Mouse (Mus musculus) B cell, adult 62 days (primary cell): ENCODE results near the gene Cic. TPM values are rescaled to one million over a fixed set of nuclear protein-coding genes. Genes with fewer than 3 reads are reported as not detected.

Source experiments
- total RNA-seq: library from RNA; stranded (reverse); gene quantifications from 4 replicates; pipeline ENCODE4 v1.2.4, GENCODE M21; 2023

Gene Cic
- total RNA-seq = 308 to 353 TPM (median 332 TPM) in 4 replicates

DNA sequence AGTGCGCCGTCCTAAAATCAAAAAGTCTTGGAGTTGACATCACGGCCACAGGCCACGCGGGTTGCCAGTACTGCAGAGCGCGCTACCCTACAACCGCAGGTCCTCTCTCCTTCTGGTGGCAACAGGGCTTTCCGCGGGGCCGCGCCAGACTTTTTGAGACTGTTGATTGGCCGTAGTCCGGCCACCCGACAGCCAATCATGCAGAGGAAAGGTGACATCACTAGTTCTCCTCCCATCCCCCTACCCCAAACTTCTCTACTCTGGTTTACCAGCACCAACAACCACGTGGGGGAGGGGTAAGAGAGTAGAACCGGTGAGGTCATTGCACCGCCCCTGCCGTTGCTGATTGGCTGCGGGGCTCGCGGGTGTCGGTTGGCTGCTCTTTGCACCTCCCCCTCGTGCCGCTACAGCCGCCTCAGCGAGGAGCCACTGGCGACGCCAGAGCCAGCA is at the start of gene Cic:
Cic (plus strand) TSS at position 404 of the 450 bp plus-strand sequence.

DNA sequence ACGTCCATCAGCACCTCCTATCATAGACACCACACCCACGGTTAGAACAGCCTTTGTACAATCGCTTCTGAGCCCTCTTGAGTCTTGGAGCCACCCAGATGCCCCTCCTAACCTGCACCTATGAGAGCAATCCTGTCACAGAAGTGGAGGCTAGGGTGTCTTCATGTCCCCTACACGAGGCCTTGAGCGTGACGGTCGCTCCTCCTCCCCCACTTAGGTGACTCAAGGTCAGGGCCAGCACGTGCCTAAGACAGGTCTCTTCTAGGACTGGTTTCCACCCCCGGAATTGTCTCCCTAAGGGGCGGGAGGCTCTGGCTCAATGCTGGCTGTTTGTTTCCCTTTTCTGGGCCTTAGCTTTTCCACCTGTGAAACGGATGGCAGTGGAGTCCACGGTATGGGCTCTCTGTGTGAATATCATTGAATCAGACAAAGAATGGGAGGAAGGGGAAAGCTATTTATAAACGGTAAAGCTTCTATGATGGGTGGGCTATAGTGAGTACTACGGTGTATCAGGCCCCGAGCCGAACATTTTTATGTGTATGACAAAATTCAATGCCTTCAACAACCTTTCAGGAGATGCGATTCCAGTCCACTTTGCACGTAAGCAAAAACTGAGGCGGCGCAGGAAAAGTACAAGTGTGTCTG is 46.9 kb upstream of the Cic start, which contains the start of gene Dedd2:
Dedd2 (minus strand) TSS at position 159 of the 645 bp plus-strand sequence.

DNA sequence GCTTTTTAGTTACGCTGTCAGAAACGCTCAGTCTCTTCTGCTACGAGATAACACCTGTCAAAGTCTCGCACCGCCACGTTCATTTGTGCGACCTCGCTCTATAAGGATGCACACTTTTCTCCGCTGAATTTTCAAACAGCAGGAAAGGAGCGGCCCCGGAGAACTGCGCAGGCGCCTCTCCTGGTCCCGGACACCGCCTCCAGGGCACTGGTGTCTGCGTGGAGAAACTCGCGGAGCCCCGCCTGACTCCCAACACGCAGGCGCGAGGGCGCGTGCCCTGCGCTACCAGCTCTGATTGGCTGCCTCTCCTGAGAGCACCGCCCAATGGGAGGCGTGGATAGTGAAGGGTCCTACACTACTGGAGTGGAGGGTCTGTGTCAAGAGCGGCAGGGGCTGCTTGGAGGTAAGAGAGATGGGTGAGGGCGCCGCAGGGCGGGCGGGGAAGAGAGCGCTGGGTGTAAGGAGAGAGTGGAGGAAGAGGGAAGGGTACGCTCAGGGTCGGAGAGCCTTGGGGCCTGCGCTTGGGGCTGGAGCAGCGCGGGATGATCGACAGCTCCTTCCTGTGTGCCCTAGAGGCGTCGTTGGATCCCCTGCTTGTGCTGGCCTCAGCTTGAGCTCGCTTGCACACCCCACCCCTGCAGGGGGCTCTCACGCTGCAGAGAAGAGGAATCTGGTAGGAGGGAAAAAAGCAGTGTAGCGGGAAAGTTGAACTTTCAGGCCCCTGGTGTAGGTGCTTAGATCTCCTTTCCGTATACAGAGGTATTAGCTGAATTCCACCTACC is 46.2 kb upstream of the Cic start, which contains the start of gene Zfp526:
Zfp526 (plus strand) TSS at position 324 of the 782 bp plus-strand sequence.

DNA sequence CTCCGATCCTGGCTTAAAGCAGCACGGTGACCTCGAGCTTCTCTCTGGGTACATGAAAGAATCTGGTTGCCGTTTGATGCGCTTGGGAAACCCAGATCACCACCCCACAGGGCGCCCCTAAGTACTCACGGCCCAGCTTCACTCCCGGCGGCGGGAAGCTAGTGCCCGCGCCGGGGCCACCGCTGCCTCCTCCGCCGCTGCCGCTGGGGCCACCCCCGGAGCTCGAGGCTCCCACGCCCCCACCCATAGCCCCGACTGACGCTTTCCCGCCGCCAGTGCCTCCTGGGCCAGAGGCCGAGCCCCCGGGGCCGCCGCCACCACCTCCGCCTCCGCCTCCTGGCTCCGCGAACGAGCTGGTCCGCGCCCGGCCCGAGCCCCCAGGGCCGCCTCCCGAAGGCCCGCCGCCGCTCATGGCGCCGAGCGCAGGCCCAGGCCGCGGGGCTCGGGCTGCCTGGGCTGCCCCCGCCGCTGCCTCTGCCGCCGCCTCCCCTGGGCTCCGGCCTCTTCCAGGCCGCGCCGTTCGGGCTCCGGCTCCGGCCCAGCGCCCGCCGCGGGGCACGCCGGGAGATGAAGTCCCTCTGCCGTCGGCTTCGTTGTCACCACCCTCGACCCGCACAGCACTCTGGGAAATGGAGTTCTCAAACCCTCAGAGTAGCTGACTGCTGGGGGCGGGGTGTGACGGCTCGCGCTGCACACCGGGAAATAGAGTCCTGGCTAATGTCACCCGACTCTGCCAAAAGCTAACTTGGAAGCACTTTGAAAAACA is 30.1 kb upstream of the Cic start, which contains the start of gene Gsk3a:
Gsk3a (minus strand) TSS at position 603 of the 766 bp plus-strand sequence.

DNA sequence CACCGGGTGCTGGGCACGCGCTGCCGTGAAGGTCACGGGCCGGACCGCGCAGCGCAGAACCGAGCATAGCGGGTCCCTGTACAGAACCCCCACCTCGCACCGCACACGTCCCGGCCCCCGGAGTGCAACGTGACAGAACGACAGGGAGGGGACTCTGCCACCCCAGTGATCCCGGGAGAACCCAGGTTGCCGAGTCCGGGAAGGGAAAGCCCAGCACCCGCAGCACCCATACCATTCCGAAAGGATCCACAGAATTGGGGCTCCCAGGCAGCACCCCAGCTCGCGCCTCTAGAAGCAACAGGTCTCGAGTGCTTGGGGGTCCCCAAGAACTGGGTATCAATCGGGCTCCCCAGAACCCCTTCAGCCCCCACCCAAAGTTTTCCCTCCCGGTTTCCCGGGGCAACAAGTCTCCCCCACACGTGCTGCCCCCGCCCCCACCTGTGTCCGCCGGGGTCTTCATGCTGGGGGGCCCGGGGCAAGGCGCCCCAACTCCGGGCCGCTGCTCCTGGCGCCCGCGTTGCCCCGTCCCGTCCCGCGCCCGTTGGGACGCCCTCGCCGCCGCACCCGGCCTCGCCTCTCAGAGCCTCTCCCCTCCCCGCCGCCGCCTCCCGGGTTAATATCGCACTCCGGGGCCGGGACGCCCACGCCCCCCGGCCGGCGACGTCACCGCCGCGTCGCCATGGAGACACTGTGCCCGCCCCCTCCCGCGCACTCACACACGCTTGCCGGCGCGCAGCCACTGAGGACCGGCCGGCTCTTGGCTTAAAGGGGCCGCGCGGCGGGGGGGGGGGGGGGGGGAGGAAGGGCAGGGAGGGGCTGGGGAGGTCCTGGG is 17.1 kb upstream of the Cic start, which contains the start of gene Erf:
Erf (minus strand) TSS at position 621 of the 832 bp plus-strand sequence.

DNA sequence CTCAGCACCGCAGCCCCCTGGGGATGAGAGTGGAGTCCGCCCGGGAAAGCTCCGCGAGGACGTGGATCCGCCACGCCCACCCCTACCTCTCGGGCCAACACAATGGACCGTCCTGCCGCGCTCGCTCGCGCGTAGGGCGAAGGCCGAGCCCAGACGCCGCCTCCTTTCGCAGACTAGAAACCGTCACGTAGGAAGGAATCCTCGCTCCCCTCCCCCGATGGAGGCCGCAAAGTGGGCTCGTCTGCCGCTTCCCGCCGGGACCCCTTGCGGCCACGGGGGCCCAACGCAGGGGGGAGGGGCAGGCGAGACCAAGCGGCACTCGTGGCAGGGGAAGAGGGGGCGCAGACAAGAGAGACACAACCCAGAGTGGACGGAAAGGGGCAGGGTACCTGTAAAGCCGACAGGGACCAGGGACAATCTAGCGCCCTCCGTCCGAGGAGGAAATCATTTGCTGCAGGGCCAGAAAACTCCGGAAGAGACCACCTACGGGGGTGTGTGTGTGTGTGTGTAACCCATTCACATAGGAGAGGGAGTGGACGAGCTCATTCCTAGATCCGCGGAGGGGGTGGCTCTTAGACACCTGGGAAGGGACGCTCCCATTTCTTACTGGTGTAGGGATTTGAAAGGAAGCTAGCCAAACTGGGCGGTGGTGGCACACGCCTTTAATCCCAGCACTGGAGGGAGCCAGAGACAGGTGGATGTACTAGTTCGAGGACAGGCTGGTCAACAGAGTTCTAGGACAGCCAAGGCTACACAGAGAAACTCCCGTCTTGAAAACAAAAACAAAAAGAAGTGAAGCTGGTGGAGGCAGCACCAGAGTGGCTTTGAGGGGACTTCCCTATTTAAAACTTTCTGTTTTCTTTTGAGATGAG is 30.2 kb downstream of the Cic start, which contains the start of gene Pafah1b3:
Pafah1b3 (minus strand) TSS at position 533 of the 872 bp plus-strand sequence.

DNA sequence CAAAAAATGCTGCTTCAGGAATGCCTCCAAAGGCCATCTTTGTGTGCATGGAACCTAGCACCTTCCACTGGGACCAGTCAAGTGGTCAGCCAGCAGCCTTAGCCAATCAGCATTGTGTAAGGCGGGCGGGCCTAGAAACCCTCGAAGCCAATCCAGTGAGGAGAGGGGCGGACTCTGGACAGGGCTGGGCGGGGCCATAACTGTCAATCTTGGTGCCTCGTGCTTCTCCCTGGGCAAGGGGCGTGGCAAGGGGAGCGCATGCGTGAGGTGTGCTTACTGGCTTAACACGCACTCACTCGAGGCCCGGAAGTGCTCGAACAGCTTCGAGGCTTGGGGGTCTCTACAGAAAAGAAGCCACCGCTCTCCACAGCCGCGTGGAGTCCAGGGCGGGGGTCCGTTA is 33.6 kb downstream of the Cic start, which contains the start of gene Prr19:
Prr19 (plus strand) TSS at position 349 of the 400 bp plus-strand sequence.

DNA sequence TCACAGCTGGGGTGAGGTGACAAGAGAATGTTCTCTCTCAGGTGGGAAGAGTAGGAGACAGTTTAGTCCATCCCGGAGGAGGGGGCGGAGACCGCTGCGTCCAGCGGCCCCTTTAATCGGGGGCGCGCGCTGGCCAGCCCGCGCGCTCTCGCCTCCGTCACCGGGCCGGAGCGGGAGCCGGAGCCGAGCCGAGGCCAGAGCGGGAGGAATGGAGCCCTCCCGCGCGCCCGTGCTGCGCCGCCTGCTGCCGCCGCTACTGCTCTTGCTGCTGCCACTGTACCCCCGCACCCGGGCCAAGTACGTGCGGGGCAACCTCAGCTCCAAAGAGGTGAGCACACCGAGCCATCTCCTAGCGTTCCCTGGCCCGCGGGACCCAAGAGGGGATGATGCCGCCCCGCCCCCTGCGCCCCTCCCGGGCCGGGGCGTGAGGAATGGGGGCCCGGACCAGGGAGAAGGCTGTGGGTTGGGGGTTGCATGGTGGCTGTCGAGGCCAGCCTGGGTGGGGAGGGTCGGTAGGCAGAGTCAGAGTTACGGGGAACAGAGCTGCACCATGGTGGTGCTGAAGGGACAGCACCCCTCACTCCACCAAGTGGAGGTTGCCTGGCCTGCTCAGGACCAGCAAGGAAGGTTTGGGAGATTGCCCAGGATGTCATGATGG is 38.6 kb downstream of the Cic start, which contains the start of gene Tmem145:
Tmem145 (plus strand) TSS at position 151 of the 658 bp plus-strand sequence.

DNA sequence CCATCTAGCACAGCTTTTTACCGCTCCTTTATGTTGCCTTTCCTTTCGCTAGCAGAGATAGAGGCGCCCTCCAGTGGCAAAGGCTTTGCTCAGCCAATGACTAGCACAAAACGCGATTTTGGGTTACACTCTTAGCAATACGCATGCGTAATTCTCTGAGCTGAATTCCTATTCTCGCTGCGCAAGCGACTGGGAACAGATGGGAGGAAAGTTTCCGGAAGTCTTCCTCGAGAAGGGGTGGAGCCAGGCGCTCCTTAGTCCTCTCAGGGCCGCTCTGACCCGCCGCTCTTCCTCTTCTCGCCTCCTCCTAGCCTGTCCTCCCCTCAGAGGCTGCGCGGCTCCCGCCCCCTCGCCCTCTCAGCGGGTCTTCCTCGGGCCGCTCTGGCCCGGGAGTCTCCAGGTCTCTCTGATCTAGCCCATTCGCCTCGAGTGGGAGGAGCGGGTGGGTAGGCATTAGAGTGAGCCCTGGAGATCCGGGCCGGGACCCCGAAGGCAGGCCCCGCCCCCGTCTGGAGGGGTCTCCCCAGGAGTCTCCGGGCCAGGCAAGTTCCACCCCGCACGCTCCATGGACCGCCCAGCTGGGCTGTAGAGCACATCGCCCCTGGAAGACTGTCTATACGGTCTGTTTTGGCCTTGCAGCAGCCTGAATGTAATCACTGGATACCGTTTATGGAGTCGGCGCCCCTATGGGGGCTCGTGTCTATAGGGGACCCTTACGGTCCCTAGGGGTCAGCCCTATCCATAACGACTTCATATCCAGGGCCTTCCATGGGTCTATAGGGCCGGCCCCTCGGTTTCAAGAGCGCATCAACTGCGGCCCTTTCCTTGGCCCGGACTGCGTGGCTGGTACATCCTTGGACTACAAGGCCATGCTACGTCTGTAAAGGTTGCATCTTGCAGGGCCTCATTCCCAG is 49.3 kb downstream of the Cic start, which contains the start of gene Megf8:
Megf8 (plus strand) TSS at position 633 of the 914 bp plus-strand sequence.

Other genes starting within 250 kb of the Cic start
- gene Grik5, start 195.4 kb upstream of the Cic start, total RNA-seq = 1.8 to 4.9 TPM (median 3.5 TPM) in 4 replicates
- gene Zfp574, start 195.1 kb upstream of the Cic start, total RNA-seq = 11.8 to 16.2 TPM (median 13.1 TPM) in 4 replicates
- 169 to 195 TPM (median 186 TPM) in 4 replicates for gene Pou2f2, start 88.0 kb upstream of the Cic start, total RNA-seq
- 95.4 to 116 TPM (median 97.6 TPM) in 4 replicates for gene Dedd2, start 47.1 kb upstream of the Cic start, total RNA-seq
- 13.8 to 17.0 TPM (median 15.0 TPM) in 4 replicates for gene Zfp526, start 46.3 kb upstream of the Cic start, total RNA-seq
- 81.1 to 85.7 TPM (median 84.3 TPM) in 4 replicates for gene Gsk3a, start 29.9 kb upstream of the Cic start, total RNA-seq
- 15.6 to 21.6 TPM (median 20.3 TPM) in 4 replicates for gene Erf, start 16.9 kb upstream of the Cic start, total RNA-seq
- 45.1 to 61.2 TPM (median 47.3 TPM) in 4 replicates for gene Pafah1b3, start 30.3 kb downstream of the Cic start, total RNA-seq
- 0.48 TPM in 1 of 4 replicates, not detected in the others for gene Prr19, start 33.7 kb downstream of the Cic start, total RNA-seq
- not detected in 4 replicates for gene Tmem145, start 38.4 kb downstream of the Cic start, total RNA-seq
- gene Megf8, start 49.5 kb downstream of the Cic start, total RNA-seq = 1.9 to 2.4 TPM (median 2.3 TPM) in 4 replicates
- gene Cnfn, start 102.0 kb downstream of the Cic start, total RNA-seq = not detected in 4 replicates
- 29.9 to 35.4 TPM (median 33.8 TPM) in 4 replicates for gene Lipe, start 131.0 kb downstream of the Cic start, total RNA-seq
- gene Cxcl17, start 145.2 kb downstream of the Cic start, total RNA-seq = not detected in 4 replicates
- gene Ceacam1, start 209.9 kb downstream of the Cic start, total RNA-seq = 42.2 to 47.3 TPM (median 44.1 TPM) in 4 replicates